Mouse (Mus musculus): ENCODE measurements around the gene Jup.

- TF ChIP-seq CTCF (IDR thresholded peaks at IDR 0.05; ENCODE audit: low read depth) (no peak), EP300 (IDR thresholded peaks at IDR 0.05; ENCODE audit: low read depth) (no peak)
These were observed 67.3 kb downstream of the Jup start for GRCm38 (mm10) chr11:100330235-100330634.
